Mouse (Mus musculus): ENCODE data around the gene Chst15.
A peak's percentile ranks its signal among the peaks of the same experiment; 100 is the strongest.

The Chst15 gene

GRCm38 (mm10) chr7:132299661-132300210, 17.3 kb downstream of the Chst15 start:
- no peak for DNase-seq

GRCm38 (mm10) chr7:132298412-132298990, 18.5 kb downstream of the Chst15 start:
- peak in 1 of 2 experiments; percentile 4 for DNase-seq

GRCm38 (mm10) chr7:132296661-132297443, 20.2 kb downstream of the Chst15 start:
- peak; percentile 26 to 51 for DNase-seq

GRCm38 (mm10) chr7:132296132-132296531, 20.9 kb downstream of the Chst15 start:
- DNase-seq: peak; percentile 71 to 90

GRCm38 (mm10) chr7:132287340-132287664, 29.7 kb downstream of the Chst15 start:
- no peak for DNase-seq

- DNase-seq: peak; percentile 44 to 54
These were observed 30.2 kb downstream of the Chst15 start for GRCm38 (mm10) chr7:132286630-132287339.

GRCm38 (mm10) chr7:132284795-132285194, 32.2 kb downstream of the Chst15 start:
- peak; percentile 48 to 56 for DNase-seq

- DNase-seq: no peak
These were observed 32.8 kb downstream of the Chst15 start for GRCm38 (mm10) chr7:132284048-132284737.

GRCm38 (mm10) chr7:132282576-132282975, 34.5 kb downstream of the Chst15 start:
- no peak for DNase-seq

GRCm38 (mm10) chr7:132282161-132282560, 34.9 kb downstream of the Chst15 start:
- DNase-seq: no peak

- peak; percentile 78 to 80 for DNase-seq
These were observed 35.3 kb downstream of the Chst15 start for GRCm38 (mm10) chr7:132281753-132282152.

- DNase-seq: no peak
These were observed 38.4 kb downstream of the Chst15 start for GRCm38 (mm10) chr7:132278658-132279057.

- no peak for DNase-seq
These were observed 40.7 kb downstream of the Chst15 start for GRCm38 (mm10) chr7:132276287-132276686.

GRCm38 (mm10) chr7:132273741-132274513, 43.1 kb downstream of the Chst15 start:
- DNase-seq: no peak

GRCm38 (mm10) chr7:132272984-132273383, 44.0 kb downstream of the Chst15 start:
- no peak for DNase-seq

- DNase-seq: no peak
These were observed 46.7 kb downstream of the Chst15 start for GRCm38 (mm10) chr7:132270364-132270763.

- peak in 1 of 2 experiments; percentile 49 for DNase-seq
These were observed 47.4 kb downstream of the Chst15 start for GRCm38 (mm10) chr7:132269661-132270060.

- DNase-seq: peak; percentile 65 to 75
These were observed 49.1 kb downstream of the Chst15 start for GRCm38 (mm10) chr7:132267721-132268498.

- no peak for DNase-seq
These were observed 52.3 kb downstream of the Chst15 start for GRCm38 (mm10) chr7:132264763-132265162.

- no peak for DNase-seq
These were observed 53.8 kb downstream of the Chst15 start for GRCm38 (mm10) chr7:132263186-132263585.

GRCm38 (mm10) chr7:132262696-132263095, 54.3 kb downstream of the Chst15 start:
- DNase-seq: no peak

All from cerebellum, postnatal 25 days (tissue).